Mouse (Mus musculus) erythroblast, embryonic 14.5 days (primary cell): ENCODE measurements around the gene Ncbp3.

Experiments
- GATA1 ChIP-seq: IDR thresholded peaks from 2 replicates; pipeline ENCODE4 v1.6.1; 2012; ENCODE audit warnings: low read length, inconsistent platforms, mixed read lengths
- TAL1 ChIP-seq: IDR thresholded peaks from 3 replicates; pipeline ENCODE4 v1.6.1; 2012; ENCODE audit warnings: low read length, inconsistent platforms, mixed read lengths

GRCm38 (mm10) chr11:73076733-73077132, 29.1 kb downstream of the Ncbp3 start:
- TF ChIP-seq GATA1 (no peak), TAL1 (no peak)
